ENCODE assay signal across 12 mouse cellular contexts in the genomic region with DNA sequence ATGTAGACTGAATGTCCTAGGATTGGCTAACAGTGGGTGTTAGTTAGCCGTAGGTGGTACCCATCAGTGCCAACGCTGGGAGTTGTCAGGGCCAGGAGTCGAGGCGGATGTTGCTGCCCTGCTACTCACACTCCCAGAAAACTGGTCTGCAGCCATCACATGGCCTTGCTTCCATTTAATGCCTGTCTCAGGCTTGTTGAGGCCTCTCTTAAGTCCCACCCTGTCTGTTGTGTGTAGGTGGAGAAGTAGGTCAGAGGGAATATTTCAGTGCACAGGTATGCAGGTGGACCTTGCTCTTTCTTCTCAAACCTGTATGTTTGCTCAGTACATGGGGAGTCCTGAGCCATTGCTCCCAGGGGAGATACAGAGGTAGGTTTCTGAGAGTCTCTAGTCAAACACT. TPM values are rescaled to one million over a fixed set of nuclear protein-coding genes. Genes with fewer than 3 reads are reported as not detected.
DNase-seq lines count a peak whose midpoint lies in the region; ATAC-seq and TF ChIP-seq lines count a peak whose summit lies in the region.
"Had no signal": no experiment of that assay in that cellular context is flagged by ENCODE, and none has a peak within 500 bp of the region (broad histone marks: within the 10 kb centered on the region; RNA-seq: fewer than 3 reads in every experiment).

No protein-coding gene starts in this region.

- peak; percentile 18 to 26 for DNase-seq in cerebellum, postnatal 10 days
- no peak for DNase-seq in cerebellum, postnatal 25 days
- DNase-seq in ES-E14 (ENCODE audit: low read depth, low spot score), result no peak
- peak; percentile 25 to 75 for DNase-seq in kidney, adult 8-10 months
- no peak for DNase-seq in limb, embryonic 10.5 days (ENCODE audit: low spot score)
- DNase-seq in heart, adult 11 months, result no peak
- DNase-seq in ovary, postnatal 36 days (ENCODE audit: low spot score), result no peak
- DNase-seq: heart, postnatal 4 days; lung, postnatal 4 days had no signal

- WGBS in liver, embryonic 12.5 days (ENCODE audit: insufficient replicate concordance), result 91% methylated on average over 4 of the region's 4 CpGs
- 93% methylated on average over 4 of the region's 4 CpGs for WGBS in limb, embryonic 10.5 days

- H3K36me3 ChIP-seq in ES-E14 (ENCODE audit: control insufficient read depth, insufficient read depth, low read length, poor library complexity, severe bottlenecking), result peaks cover 30% of the 10 kb centered on the region
- H3K36me3 ChIP-seq in liver, embryonic 12.5 days, result peaks cover 5% of the 10 kb centered on the region; the same call in 1 of the 2 replicates
- peaks cover 65% of the 10 kb centered on the region for H3K36me3 ChIP-seq in limb, embryonic 10.5 days

- no peak overlapping the region for H3K4me3 ChIP-seq in ES-E14 (ENCODE audit: insufficient read depth in 1 of 2, low read depth in 1 of 2, low read length in 2 of 2, poor library complexity in 1 of 2, severe bottlenecking in 1 of 2)
- H3K4me3 ChIP-seq in liver, embryonic 12.5 days, result no peak overlapping the region
- H3K4me3 ChIP-seq in limb, embryonic 10.5 days, result no peak overlapping the region
- H3K4me3 ChIP-seq: layer of hippocampus, adult 2 months had no signal

- H3K9ac ChIP-seq in ES-E14 (ENCODE audit: insufficient read depth, low read depth, low read length, poor library complexity, severe bottlenecking), result peak overlapping the region; percentile 23; the same call in 1 of the 2 replicates
- H3K9ac ChIP-seq in liver, embryonic 12.5 days, result no peak overlapping the region

- peaks cover 23 to 31% of the 10 kb centered on the region in 2 experiments for H3K4me1 ChIP-seq in ES-E14 (ENCODE audit: control insufficient read depth in 2 of 2, insufficient read depth in 2 of 2, low read length in 2 of 2, poor library complexity in 1 of 2)
- H3K4me1 ChIP-seq in liver, embryonic 12.5 days, result peaks cover 62% of the 10 kb centered on the region
- peaks cover 12% of the 10 kb centered on the region for H3K4me1 ChIP-seq in limb, embryonic 10.5 days

- no peaks in the 10 kb centered on the region for H3K9me3 ChIP-seq in ES-E14 (ENCODE audit: control insufficient read depth, insufficient read depth, low read depth, low read length)
- no peaks in the 10 kb centered on the region for H3K9me3 ChIP-seq in liver, embryonic 12.5 days (replicated peaks)
- H3K9me3 ChIP-seq in limb, embryonic 10.5 days (replicated peaks), result no peaks in the 10 kb centered on the region

- no peak overlapping the region for H3K27ac ChIP-seq in ES-E14 (ENCODE audit: insufficient read depth, low read depth, low read length, poor library complexity, severe bottlenecking)
- no peak overlapping the region for H3K27ac ChIP-seq in liver, embryonic 12.5 days
- H3K27ac ChIP-seq in limb, embryonic 10.5 days, result no peak overlapping the region
- H3K27ac ChIP-seq: layer of hippocampus, adult 2 months had no signal

- in situ Hi-C loops in ES-E14 (cut with MboI; ENCODE audit: low sequenced_read_pairs in 2 of 2, unreplicated experiment in 2 of 2), result no loop called here

- ATAC-seq in liver, embryonic 12.5 days, result 0 out of 2 replicates have a peak, but pooled peaks have one; percentile 16
- ATAC-seq: activated CD4-positive, CD25-positive, alpha-beta regulatory T cell, adult 4 months had no signal

- no peaks in the 10 kb centered on the region for H3K27me3 ChIP-seq in liver, embryonic 12.5 days (replicated peaks)
- H3K27me3 ChIP-seq in limb, embryonic 10.5 days (ENCODE audit: low read depth, poor library complexity, severe bottlenecking), result no peaks in the 10 kb centered on the region

- no peak overlapping the region for H3K4me2 ChIP-seq in liver, embryonic 12.5 days

TF ChIP-seq in ES-E14, 5 proteins besides CTCF, POLR2A, EP300 and RAD21:
- TF ChIP-seq HCFC1 (IDR thresholded peaks at IDR 0.05; ENCODE audit: borderline replicate concordance, insufficient read depth, low read length) (no peak), MAFK (IDR thresholded peaks at IDR 0.05; ENCODE audit: insufficient read depth, low read depth, low read length) (no peak), ZNF384 (IDR thresholded peaks at IDR 0.05; ENCODE audit: low read depth, low read length) (no peak), ZC3H11A (IDR thresholded peaks at IDR 0.05; ENCODE audit: borderline replicate concordance, low read depth, low read length) (no peak), CHD2 (IDR thresholded peaks at IDR 0.05; ENCODE audit: low read depth, low read length) (no peak)
TF ChIP-seq in ES-E14: peak in this region for 0.

RNA-seq across cellular contexts. Expression of a gene that starts 22.3 kb away (rescaled TPM):
- 109 and 118 TPM in 2 replicates for total RNA-seq in ES-E14 (2012; rRNA removed)
- 14.3 and 14.8 TPM in 2 replicates for polyA plus RNA-seq in liver, embryonic 12.5 days (2016; fragmentation: Nextera tagmentation; extraction: Ambion mirVana)
- 54.6 and 59.0 TPM in 2 replicates for polyA plus RNA-seq in limb, embryonic 10.5 days (2016; fragmentation: Nextera tagmentation; extraction: Ambion mirVana)

Comparison
In these comparisons a context has a peak if more than half of its experiments do, and no peak if none do; other contexts are left out.
1. DNase-seq: peak in cerebellum, postnatal 10 days (2 of 2) and kidney, adult 8-10 months (2 of 2); none in cerebellum, postnatal 25 days (0 of 2), ES-E14 (single experiment), limb, embryonic 10.5 days (single experiment), heart, adult 11 months (single experiment) and ovary, postnatal 36 days (single experiment).